Mouse (Mus musculus): ENCODE measurements around the gene Mpzl1.

- no peak for TF ChIP-seq POLR2A (IDR thresholded peaks at IDR 0.05; ENCODE audit: insufficient read depth, low read depth, low read length)
- no peak for TF ChIP-seq CTCF (IDR thresholded peaks at IDR 0.05)
- TF ChIP-seq EP300 (IDR thresholded peaks at IDR 0.05; ENCODE audit: insufficient read depth, low read depth, low read length) = no peak
Observed at GRCm38 (mm10) chr1:165675167-165675566, 40.8 kb upstream of the Mpzl1 start.

All from heart, adult 2 months (tissue).